Mouse (Mus musculus): ENCODE results near the gene Rad23a.

- TF ChIP-seq EP300 (IDR thresholded peaks at IDR 0.05; ENCODE audit: insufficient read depth, low read depth, low read length) (no peak), CTCF (IDR thresholded peaks at IDR 0.05; ENCODE audit: low read depth, low read length) (no peak), POLR2A (IDR thresholded peaks at IDR 0.05; ENCODE audit: insufficient read depth, low read length) (no peak)
These were observed 37.0 kb upstream of the Rad23a start for GRCm38 (mm10) chr8:84877297-84878035.

All from ES-Bruce4 (cell line).